Mouse (Mus musculus): ENCODE measurements around the gene Olfr1152.

Olfr1152 gene

DNA sequence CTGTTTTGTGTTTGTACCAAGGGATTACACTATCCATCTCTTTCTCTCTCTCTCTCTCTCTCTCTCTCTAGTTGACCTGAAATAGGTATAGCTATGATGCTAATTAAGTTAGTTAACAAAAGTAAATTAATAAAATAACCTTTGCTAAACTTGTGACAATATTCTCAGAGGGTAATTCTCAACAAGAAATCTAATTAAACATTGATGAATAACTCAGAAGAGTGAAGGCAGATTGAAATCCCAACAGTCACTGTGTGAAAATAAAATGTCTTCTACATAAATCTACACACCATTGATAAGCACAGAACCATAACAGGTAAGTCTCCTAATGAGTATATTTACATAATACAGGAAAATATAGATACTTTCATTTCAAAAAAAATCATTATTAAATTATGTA, at the start of gene Olfr1152:
Olfr1152 (plus strand) TSS at position 301 of the 400 bp plus-strand sequence.
- no peak for DNase-seq (ENCODE audit: low spot score)

DNA sequence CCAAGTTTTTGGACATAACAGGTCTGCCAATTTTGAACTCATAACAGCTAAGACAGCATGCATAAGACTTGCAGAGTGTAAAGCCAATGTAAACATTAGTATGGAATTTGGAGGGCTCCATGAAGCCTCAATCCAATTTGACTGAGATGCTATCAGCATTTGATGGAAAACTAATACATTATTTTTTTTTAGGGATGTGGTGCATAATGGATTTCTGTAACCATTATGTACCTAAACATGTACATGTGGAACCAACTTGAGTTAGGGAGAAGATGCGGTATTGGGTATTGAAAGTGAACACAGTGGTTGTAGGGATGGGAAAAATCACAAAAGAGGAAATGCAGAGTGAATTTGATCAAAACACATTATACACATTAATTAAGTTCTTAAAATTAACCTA, 36.1 kb upstream of the Olfr1152 start, which contains the start of gene Olfr1148:
Olfr1148 (plus strand) TSS at position 301 of the 400 bp plus-strand sequence.
- no peak for DNase-seq (ENCODE audit: low spot score)

DNA sequence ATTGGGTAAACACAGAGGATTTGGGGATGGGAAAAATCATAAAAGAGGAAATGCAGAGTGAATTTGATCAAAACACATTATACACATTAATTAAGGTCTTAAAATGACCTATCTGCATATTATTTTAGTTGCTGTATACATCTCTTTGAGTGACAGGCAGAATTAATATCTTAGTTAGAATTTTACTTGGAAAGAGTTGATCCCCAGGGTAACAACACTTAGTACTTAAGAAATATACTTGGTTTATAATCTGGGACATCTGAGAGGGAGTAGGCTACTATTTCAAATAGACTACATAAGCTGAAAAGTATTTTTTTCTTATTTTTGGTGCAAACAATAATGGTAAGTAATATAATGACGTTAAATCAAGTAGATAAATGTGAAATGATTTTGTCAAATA, 22.6 kb upstream of the Olfr1152 start, which contains the start of gene Olfr1150-ps1:
Olfr1150-ps1 (plus strand) TSS at position 301 of the 400 bp plus-strand sequence.
- no peak for DNase-seq (ENCODE audit: low spot score)

DNA sequence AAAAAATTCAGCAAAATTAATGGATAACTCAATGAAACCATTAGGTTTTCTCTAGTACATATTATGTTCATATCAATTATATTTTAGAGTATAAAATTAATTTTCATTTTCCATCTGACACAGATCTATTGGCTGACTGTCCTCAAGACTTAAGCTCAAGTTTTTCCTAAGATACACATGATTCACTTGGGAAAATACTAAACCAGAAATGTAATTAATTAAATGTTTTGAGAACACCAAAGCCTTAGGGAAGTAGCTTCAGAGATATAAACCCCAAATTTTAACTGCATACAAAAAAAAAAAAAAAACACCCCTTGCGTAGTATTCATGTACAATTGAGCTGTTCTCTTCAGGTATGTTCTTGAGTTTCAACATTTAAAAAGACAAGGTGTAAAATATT, 10.7 kb upstream of the Olfr1152 start, which contains the start of gene Olfr1151:
Olfr1151 (plus strand) TSS at position 301 of the 400 bp plus-strand sequence.
- no peak for DNase-seq (ENCODE audit: low spot score)

DNA sequence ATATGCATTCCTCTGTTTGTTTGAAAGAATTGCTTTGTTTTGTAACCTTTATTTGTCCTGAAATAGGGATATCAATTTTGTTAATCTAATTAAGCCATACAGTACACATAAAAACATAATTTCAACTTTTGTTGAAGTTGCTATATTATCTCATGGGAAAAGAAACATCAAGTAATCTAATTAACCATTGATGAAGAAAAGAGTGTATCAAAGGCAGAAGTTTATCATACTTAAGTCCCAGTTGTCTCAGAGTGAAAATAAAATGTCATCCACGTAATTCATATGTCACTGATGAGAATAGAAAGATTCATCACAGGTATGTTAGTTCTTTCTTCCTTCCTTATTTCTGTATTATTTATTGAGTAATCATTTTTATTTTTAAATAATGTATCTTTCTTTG, 28.4 kb downstream of the Olfr1152 start, which contains the start of gene Olfr1153:
Olfr1153 (plus strand) TSS at position 301 of the 400 bp plus-strand sequence.
- no peak for DNase-seq (ENCODE audit: low spot score)

DNA sequence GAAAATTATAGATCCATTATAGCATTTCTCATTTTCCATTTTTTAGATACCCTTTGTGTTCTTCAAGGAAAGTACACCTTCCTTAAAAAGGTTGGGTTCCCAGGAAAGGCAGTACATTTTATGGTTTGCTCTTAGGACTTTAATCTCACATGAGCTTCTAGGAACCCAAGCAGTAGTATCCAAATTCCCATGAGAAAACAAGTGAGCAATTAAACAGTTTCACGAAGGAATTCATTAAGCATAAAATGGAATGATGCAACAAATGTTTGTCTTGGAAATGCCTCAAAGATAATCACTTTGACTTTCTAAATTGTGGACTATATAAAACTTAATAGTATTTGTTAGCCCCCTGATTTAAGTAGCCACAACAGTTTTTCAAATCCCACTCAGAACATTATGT, 38.8 kb downstream of the Olfr1152 start, which contains the start of gene Olfr1154:
Olfr1154 (minus strand) TSS at position 101 of the 400 bp plus-strand sequence.
- DNase-seq (ENCODE audit: low spot score), result no peak

Data from testis, postnatal 10 days (tissue).